Mouse (Mus musculus) spleen, postnatal 14 days (tissue): ENCODE results near the gene Sox10.

Experiments used
- DNase-seq, 2 experiments: peaks; one replicate each; pipeline ENCODE4 v3.0.0; 2021 to 2022; ENCODE audit warnings: low spot score in 2 of 2

Sox10 gene

DNA sequence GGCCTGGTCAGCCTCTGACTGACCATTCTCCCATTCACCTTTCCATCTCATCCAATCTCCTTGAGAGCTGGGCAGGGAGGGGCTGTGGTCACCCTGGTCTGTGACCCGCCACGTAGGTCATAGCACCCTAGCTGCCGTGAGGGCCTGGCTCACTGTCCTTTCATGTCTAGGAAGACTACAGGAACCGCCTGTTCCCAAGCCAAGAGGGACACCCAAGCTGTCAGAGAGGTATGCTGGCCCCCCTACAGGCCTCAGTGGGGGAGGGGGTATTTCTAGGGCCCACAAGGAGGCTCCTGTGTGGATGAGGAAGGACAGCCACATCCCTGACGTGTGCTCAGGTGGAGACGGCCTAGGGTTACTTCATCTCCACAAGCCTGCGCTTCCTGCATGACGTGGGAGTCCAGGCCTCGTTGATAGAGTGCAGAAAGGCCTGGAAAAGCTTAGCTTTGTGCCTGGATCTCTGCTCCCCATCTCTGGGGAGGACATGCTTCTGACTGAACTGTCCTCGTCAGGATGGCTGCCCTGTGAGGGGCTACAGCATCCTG lies 40.6 kb downstream of the Sox10 start:
- DNase-seq: no peak

DNA sequence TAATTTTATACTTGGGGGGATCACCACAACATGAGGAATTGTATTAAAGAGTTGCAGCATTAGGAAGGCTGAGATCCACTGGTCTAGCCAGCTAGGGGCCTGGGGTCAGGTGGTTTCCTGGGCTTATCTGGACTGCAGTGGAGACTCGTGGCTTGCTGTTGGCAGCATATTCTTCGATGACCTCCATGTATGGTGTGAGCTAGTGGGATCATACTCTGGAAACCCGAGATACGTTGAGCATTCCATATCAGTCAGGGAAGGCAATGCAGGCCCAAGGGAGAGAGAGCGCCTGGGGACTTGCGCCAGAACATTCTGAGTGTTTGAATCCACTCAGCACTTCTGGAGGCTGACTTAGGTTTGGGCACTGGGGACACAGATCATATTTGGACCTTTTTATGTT lies 41.3 kb downstream of the Sox10 start:
- DNase-seq: no peak

DNA sequence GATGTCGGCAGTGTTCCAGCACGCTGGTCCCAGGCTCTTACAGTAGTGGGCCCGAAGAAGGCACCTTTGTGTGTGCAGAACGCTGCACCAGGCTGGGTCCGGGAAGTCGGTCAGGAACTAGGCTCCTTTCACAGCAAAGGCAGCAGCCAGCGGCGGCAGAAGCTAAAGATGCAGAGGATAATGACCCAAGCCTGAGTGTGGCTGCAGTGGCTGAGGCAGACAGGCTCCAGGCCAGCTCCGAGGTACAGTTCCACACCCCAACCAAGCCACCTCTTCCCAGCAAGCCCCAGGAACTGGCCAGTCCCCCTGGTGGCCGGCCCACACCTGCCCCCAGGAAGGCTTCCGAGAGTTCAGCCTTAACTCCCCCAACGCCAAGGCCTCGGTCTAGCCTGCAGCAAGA lies 42.5 kb downstream of the Sox10 start:
- DNase-seq: no peak

DNA sequence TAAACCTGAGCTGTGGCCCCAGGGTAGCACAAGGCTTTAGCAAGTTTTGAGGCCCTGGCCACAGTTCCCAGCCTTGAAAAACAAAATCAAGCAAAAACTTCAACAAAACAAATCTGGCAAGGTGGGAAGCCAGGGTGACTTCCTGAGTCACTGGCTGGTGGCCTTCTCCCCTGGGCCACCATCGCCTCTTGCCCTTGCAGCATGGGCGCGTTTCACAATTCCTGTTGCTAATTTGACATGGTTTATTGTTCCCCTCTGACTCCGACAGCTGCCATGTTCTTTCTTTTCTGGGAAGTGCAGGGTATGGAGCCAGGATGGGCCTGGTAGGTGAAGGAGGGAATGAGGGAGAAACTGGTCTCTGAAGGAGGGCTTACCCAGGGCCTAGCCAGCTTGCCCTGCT lies 42.9 kb downstream of the Sox10 start:
- no peak for DNase-seq

DNA sequence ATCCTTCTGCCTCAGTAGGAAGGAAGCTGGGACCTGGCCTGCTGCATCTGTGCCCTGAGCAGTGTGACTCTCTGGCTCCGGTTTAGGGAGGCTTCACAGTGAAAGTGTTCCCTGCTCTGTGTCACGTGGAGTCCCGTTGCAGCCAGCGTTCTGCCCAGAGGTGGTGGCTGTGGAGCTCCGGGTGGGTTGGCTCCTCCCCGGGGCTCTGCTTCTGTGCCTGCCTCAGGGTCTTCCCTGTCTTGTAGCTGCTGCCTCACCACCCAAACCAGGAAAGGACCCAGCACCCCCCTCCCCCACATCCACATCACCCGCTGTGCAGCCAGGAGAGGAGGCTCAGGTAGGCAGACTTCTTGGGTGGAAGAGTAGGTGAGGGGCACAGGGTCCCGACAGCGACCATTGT lies 45.5 kb downstream of the Sox10 start:
- DNase-seq: no peak

DNA sequence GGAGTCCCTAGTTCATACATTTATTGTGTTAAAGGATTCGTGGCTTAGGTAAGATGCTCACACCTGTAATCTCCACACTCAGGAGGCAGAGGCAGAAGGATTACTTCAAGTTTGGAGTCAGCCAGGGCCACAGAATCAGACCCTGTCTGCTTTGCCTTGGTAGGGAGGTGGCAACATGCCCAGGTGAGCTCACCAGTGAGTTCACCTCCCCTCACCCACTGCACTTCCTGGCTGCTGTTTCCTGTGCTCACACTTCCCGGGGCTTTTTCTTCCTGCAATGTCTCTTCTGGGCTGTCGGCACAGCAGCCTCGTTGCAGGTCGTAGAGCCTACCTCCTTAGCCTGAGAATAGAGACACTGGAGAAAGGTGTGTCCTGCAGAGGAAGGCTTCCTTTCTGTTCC lies 49.8 kb downstream of the Sox10 start:
- DNase-seq: no peak

DNA sequence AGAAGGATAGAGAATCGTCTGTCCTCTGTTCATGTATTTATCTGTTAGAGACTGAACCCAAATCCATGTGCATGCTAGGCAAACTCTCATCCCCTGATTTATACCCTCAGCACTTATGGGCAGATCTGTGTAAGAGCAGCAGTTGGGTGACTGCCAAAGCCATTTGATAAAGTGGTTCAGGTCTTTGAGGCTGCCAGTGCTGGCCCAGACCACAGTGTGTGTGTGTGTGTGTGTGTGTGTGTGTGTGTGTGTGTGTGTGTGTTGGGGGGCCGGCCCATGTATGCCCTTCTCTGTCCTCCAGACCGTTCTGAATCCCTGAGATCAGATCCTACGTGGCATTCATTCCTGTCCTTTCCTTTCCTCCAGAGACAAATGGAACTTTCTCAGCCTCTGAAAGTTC lies 53.3 kb downstream of the Sox10 start:
- DNase-seq: no peak

DNA sequence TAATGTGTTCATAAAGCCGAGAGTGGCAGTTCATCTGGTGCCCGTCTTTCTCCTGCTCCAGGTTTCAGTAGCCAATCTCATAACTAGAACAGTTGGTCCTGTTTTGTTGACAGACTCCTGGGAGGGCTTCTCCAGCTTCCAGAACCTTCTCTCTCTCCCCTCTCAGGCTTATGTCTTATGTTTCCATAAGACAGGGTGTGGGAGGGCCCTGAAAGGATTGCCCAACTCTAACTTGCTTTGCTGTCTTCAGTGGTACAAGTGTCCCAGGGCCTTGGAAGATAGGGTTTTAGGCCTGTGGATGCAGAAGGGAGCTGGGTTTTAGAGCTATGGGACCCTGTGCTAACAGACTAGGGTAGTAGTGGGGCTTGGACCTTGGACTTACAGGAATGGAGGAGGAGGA lies 54.5 kb downstream of the Sox10 start:
- no peak for DNase-seq

DNA sequence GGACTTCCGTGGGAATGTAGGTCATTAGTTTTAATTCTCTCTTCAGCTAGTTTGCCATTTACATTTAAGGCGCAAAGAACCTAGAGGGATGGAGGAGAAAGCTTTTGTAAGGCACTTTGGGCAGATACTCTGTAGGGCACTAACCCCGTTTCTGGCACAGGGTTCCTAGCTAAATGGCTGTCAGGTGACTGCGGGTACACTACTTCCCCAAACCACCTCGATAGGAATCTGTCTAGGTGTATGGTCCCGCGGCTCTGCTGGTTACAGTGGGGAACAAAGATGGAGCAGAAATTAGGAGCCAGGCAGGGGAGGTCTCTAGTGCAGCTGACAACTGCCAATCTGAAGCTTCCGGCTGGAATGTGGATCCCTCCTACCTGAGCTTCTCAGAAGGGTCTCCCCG lies 55.0 kb downstream of the Sox10 start:
- DNase-seq: no peak

DNA sequence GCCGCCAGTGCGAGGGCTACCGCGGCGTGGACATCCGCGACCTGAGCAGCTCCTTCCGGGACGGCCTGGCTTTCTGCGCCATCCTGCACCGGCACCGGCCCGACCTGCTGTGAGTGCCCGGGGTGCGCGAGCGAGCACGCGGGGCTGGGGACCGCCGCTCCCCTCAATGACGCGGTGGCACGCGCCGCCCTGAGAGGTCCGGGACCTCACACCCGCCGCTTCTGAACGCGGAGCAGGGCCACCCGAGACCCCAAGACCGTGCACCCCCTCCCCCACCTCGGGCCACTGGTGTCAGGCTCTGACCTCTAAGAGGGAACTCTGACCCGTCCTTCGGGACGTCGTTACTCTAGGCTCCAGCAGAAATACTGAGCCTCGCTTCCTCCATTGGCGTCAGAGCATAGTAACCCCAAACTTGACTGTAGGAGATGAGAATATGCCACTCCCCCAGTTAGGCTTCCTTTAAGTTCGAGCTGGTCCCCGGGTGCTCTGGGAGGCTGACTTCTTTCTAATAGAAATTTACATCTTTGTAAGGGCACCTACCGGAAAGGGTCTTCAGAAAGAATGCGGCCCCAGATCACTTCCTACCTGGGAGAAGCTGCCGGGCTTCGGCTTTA lies 55.6 kb downstream of the Sox10 start:
- DNase-seq: no peak

DNA sequence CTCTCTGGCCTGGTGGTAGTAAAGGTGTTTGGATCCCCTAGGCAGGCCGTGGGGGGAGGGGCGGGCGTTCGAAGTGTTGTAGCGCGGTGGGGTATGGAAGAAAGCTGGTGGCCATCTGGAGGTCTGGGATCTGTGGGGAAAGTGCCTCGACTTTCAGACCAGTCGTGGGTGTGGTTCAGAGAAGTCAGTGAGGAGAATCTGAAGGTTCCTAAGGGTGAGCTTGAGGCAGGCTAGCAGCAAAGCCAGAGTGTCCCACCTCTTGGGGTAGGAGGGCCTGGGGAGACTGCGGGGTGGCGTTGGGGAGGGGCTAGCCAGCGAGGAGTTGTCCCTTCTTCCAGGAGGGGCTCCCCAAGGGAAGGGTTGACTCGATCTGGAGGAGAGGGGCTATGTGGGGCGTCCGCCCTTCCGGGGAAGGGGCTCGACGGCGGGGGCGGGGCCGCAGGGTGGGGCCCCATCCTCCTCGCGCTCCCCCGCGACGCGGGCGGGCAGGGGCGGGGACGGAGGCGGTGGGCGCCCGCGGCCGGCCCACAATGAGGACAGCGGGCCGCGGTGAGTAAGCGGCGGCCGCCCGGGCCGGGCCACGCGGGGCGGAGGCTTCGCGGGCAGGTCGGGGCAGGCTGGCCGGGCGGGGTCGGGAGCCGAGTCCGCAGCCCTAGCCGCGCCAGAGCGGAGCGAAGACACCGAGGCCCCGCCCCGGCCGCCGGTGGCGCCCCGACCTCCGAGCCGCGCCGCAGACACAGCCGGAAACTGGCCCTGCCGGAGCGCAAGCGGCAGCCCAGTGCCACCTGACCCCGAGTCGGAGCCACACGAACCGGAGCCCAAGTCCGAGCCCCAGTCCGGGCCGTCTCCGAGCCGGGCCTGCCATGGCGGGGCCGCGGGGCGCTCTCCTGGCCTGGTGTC lies 56.4 kb downstream of the Sox10 start, which contains the start of gene Micall1:
Gene Micall1 (plus strand): TSS at position 478 of the 900 bp plus-strand sequence.
- DNase-seq: peak; percentile 43 to 64

DNA sequence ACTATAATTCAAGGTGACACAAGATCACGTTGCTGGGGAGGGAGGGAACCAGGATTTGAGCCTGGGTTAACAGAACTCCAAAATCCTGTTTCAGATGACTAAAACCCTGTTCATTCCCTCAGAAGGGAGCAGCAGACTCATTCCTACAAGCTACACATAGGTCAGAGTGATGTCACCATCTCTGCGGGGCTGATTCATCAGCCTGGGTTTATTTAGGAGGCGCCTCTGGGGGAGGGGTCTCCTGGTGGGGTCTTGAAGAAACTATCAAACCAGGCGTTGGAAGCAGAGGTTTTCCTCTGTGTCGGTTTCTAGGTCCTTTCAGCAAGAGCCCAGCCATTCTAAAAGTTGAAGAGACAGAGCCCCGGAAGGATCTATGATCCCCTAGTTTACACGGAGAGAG lies 57.1 kb downstream of the Sox10 start:
- no peak for DNase-seq

DNA sequence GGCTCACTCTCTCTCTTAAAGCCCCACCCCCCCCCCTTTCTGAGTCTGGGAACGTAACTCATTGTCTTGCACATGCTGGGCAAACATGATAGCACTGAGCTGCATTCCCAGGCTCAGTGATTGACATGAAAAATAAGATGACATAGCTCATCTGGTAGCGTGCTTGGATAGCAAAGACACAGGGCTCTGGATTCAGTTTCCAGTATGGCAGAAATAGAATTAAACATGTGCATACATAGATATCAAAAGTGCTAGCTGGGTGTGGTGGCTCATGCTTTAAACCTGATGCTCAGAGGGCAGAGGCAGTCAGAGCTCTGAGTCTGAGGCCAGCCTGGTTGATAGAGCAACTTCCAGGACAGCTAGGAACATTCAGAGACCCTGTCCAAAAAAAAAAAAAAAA lies 59.2 kb downstream of the Sox10 start:
- no peak for DNase-seq
